Mouse (Mus musculus): ENCODE measurements around the gene Nav2. TPM values are rescaled to one million over a fixed set of nuclear protein-coding genes. Genes with fewer than 3 reads are reported as not detected.

Nav2 gene
- polyA plus RNA-seq, 1 experiment: 10.1 TPM

DNA sequence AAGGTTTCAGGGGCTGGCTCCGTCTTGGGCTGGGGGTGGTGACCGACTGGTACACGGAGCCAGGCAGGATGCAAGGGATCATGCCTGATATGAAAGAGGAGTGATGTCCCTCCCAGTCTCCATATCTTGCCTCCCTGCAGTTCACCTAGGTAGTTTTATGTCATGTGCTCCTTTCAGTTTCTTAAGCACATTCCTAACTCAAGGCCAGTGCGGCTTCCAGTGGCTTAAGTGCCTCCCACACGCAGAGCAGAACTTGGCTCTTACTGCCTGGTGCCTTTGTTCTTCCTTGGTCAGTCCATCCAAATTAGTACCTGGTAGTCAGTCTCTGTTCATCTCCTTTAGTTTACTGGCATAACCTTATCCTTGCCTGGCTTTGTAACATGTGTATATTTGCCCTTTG lies 371.9 kb downstream of the Nav2 start:
- H3K27ac ChIP-seq (replicated peaks; ENCODE audit: low read depth, low read length): no peak overlapping the region
- no peaks in the 10 kb centered on the region for H3K4me1 ChIP-seq (ENCODE audit: control insufficient read depth, insufficient read depth, insufficient read length, low read length)
- no peak overlapping the region for H3K4me3 ChIP-seq (ENCODE audit: insufficient read depth, low read depth, low read length)

DNA sequence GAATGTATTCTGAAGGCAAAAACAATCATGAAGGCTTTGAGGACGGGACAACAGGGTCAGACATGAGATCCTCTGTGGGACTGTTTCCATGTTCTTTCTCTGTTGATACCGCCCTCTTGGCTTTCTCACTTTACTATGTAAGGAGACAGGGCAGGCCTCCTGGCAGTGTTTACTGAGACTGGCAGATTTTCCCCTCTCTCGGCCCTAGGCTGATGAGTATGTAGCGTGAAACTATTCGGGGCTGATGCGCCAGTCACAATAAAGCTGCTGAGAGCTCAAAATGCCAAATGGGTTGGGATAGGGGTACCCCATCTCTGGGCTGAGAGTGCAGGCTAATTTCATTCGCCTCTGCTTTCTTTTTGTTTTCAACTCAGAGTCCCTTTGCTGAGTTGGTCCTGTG lies 373.9 kb downstream of the Nav2 start:
- Histone ChIP-seq H3K27ac (replicated peaks; ENCODE audit: low read depth, low read length) (no peak overlapping the region), H3K4me3 (ENCODE audit: insufficient read depth, low read depth, low read length) (no peak overlapping the region)

DNA sequence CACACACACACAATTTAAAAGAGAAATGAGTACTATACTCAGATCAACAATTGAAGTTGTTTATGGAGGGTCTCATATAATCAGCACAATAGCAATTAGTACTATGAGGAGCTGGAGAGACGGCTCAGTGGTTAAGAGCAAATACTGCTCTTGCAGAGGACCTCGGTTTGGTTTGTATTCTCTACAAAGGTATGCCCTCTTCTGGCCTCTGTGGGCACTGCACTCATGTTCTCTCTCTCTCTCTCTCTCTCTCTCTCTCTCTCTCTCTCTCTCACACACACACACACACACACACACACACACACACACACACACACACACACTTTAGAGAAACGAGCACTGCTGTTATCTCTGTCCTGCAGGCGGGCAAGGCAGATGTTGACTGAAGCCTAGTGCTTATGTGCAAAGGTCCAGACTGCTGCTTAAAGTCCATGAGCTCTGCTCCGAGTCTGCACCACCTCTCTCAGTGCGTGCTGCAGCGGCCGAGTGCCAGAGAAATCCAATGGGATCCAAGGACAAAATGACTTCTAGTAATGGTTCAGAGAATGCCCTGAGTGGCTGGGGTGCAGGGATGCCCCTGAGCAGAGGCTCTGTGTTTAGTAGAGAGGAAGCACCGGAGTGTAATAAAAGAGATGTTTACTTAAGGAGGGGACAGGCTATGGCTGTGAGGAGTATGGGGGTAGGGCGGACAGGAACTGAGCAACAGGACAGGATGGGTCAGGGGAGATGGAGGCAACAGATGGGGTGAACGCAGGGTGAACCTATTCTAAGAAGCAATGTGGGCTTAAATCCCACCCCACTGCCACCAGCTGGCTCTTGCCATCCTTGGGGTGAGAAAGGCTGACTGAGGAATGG lies 375.2 kb downstream of the Nav2 start:
- Histone ChIP-seq H3K4me1 (ENCODE audit: control insufficient read depth, insufficient read depth, insufficient read length, low read length) (no peaks in the 10 kb centered on the region), H3K27ac (replicated peaks; ENCODE audit: low read depth, low read length) (no peak overlapping the region), H3K4me3 (ENCODE audit: insufficient read depth, low read depth, low read length) (no peak overlapping the region)

More for the DNA sequence above, 373.9 kb downstream of the Nav2 start:
- no peaks in the 10 kb centered on the region for H3K4me1 ChIP-seq (ENCODE audit: control insufficient read depth, insufficient read depth, insufficient read length, low read length)

DNA sequence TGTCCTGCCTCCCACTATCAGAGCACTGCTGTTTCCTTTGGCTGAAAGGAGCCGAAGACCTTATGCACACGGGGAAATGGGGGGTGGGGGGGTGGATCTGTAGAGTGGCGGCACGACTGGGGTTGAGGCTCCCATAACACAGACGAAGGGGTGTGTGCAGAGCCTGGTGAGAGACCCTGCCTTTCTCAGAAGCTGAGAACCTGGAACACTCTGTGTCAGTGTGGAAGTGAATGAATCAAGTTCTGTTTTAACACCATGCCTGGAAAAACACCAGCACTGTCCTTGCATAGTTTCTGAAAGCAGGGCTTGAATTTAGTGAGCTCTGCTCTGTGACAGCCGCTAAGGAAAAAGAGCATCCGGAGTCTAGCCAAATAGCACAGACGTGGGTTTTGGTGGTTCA lies 379.7 kb downstream of the Nav2 start:
- H3K4me3 ChIP-seq (ENCODE audit: insufficient read depth, low read depth, low read length): no peak overlapping the region
- no peaks in the 10 kb centered on the region for H3K4me1 ChIP-seq (ENCODE audit: control insufficient read depth, insufficient read depth, insufficient read length, low read length)
- H3K27ac ChIP-seq (replicated peaks; ENCODE audit: low read depth, low read length): no peak overlapping the region

DNA sequence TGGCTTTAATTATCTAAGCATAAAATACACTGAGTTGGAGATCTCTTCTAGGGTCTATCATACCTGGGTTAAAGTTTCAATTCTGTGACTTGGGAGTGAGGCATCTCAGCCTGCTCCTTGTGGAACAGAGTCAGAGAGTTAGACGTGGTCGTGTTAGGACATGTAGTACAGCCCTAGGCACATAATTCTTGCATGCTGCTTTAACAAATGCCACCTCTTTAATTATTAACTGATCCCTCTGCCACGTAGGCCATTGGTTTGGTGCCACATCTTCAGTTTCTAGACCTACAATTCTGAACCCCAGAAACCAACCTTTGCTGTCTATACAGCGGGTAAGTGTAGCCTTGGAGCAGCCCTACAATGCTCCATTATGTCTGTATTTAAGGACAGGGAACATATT lies 381.8 kb downstream of the Nav2 start:
- Histone ChIP-seq H3K27ac (replicated peaks; ENCODE audit: low read depth, low read length) (no peak overlapping the region), H3K4me1 (ENCODE audit: control insufficient read depth, insufficient read depth, insufficient read length, low read length) (no peaks in the 10 kb centered on the region), H3K4me3 (ENCODE audit: insufficient read depth, low read depth, low read length) (no peak overlapping the region)

DNA sequence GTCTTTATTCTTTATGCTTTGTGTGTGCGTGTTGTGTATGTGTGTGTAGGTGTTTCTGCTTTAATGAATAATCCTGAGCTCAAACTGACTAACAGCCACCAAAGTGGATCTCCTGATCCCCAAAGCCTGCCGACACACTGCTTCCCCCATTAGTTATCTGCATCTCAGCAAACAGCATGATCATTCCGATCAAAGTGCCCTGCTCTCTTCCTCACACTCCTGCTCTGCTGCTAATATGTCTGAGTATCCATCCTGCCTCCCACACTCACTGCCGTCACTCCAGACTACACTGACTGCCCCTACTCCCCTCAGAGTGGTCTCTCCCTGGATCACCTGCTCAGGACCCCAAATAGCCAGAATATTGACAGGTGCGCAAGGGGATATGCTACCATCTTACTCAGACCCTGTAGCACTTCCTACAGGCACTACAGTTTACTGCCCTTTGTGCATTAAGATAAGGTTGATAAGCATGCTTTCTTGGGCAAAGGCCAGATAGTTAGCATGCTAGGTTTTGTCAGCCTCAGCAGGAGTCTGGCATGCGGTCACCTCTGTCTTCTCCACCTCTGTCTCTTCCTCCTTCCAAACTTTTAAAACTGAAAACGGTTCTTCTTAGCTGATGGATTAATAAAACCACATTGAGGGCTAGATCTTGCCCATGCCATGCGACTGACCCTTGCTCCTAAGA lies 382.8 kb downstream of the Nav2 start:
- Histone ChIP-seq H3K27ac (replicated peaks; ENCODE audit: low read depth, low read length) (no peak overlapping the region), H3K4me1 (ENCODE audit: control insufficient read depth, insufficient read depth, insufficient read length, low read length) (no peaks in the 10 kb centered on the region), H3K4me3 (ENCODE audit: insufficient read depth, low read depth, low read length) (no peak overlapping the region)

DNA sequence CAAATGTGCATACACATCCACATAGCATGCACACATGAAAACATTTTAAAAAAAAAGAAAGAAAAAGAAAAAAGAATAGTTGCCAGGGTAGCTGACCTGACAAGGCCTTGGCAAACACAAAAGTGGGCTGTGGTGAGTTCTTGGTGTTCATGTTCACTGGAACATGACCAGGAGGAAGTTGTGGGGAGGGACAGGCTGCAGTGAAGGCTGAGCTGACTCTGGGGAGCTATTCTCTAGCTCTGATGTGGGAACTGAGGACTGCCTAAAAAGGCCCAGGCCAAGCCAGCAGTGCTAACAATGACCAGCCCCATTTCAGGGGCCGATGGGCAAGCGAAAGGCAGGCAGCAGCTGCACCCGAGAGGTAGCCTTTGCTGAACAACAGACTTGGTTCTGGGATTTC lies 388.6 kb downstream of the Nav2 start:
- Histone ChIP-seq H3K4me3 (ENCODE audit: insufficient read depth, low read depth, low read length) (no peak overlapping the region), H3K4me1 (ENCODE audit: control insufficient read depth, insufficient read depth, insufficient read length, low read length) (peaks cover 24% of the 10 kb centered on the region), H3K27ac (replicated peaks; ENCODE audit: low read depth, low read length) (0 out of 2 replicates have a peak overlapping the region, but pooled peaks have one; percentile 6)

DNA sequence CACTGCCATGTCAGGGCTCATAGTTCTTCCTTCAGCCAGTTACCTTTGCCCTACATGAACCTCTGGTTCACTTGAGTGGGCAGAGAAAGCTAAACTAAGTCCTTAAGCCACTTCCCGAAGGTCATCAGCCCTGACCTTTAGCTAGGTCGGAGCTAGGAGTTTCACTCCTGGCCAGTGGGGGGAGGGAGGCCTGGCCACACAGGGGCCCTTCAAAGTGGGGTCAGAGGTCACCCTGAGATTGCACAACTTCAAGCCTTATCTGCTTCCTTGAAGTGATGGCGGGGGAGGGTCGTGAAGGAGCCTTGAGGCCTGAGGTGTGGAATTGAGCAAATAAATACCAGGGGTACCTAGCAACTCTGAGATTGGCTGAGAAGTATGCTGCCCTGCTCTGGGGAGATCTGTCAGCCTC lies 389.9 kb downstream of the Nav2 start:
- H3K4me3 ChIP-seq (ENCODE audit: insufficient read depth, low read depth, low read length): no peak overlapping the region
- H3K27ac ChIP-seq (replicated peaks; ENCODE audit: low read depth, low read length): peak overlapping the region; percentile 44
- H3K4me1 ChIP-seq (ENCODE audit: control insufficient read depth, insufficient read depth, insufficient read length, low read length): peaks cover 24% of the 10 kb centered on the region

DNA sequence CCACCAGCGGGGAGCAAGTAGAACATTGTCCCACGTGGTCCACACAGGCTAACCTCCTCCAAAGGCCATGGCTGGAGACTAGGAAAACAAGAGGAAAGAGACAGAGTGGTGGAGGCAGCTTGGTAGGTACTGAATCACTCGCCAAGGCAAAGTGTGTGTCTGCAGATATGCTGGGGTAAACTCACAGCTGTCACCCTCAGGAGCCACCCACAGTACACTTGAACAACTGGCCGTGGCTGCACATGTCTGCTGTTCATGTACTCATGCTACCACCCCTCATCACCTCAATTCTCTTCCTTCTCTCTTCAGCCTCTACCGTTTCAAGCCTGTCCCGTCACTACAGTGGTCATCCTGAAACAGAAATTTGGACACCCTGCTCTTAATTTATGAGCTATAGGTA lies 393.0 kb downstream of the Nav2 start:
- Histone ChIP-seq H3K4me1 (ENCODE audit: control insufficient read depth, insufficient read depth, insufficient read length, low read length) (peaks cover 24% of the 10 kb centered on the region), H3K27ac (replicated peaks; ENCODE audit: low read depth, low read length) (no peak overlapping the region), H3K4me3 (ENCODE audit: insufficient read depth, low read depth, low read length) (no peak overlapping the region)

DNA sequence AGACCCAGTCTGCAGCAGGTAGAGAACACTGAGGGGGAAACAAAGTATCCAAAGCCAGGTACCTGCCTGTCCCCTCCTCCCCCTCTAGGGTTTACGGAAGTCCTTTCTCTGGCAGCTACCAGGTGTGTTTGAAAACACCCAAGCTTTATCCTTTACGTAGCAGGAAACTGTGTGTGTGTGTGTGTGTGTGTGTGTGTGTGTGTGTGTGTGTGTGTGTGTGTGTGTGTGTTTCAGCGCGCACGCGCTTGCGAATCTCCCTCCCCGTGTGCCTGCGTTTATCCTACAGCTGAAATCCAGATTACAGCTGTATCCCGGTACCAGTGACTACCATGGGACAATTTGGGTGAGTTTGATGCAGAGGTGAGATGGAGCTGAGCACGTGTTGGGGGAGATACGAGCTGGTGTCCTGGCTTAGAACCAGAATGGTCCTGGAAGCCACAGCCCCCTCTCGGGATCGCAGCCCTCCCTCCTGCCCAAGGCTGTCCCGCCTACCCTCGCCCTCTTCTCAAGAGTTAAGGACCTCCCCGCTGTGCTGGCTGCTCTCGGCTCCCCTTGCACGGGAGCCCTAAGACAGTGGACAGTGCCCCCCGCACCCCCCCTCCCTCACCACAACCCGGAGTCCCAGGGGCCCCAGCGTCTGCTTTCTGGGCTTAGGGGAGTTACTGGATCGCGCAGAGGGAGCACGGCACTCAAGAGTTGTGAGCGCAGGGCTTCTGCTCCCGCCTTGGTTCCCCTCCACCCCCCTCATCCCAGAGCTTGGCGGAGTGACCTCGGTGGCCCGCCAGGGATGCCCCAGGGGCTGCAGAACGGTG lies 395.3 kb downstream of the Nav2 start:
- H3K27ac ChIP-seq (replicated peaks; ENCODE audit: low read depth, low read length): no peak overlapping the region
- H3K4me3 ChIP-seq (ENCODE audit: insufficient read depth, low read depth, low read length): no peak overlapping the region
- H3K4me1 ChIP-seq (ENCODE audit: control insufficient read depth, insufficient read depth, insufficient read length, low read length): peaks cover 10% of the 10 kb centered on the region; the same call in 1 of the 2 replicates

DNA sequence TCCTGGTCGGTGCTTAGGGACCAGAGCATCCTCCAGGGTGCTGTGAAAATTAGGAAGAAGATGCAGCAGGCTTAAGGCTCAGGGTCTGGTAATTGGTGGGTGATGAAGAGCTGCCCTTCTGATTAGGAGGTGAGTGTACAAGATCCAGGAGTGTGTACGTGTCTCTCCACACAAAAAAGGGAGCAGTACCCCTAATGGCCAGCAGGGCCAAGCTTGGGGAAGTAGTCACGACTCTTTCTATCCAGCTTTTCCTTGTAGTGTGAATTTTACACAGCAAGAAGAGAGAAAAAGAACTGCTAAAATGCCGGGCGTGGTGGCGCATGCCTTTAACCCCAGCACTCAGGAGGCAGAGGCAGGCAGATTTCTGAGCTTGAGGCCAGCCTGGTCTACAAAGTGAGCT lies 399.2 kb downstream of the Nav2 start:
- no peak overlapping the region for H3K27ac ChIP-seq (replicated peaks; ENCODE audit: low read depth, low read length)
- no peaks in the 10 kb centered on the region for H3K4me1 ChIP-seq (ENCODE audit: control insufficient read depth, insufficient read depth, insufficient read length, low read length)
- H3K4me3 ChIP-seq (ENCODE audit: insufficient read depth, low read depth, low read length): no peak overlapping the region

DNA sequence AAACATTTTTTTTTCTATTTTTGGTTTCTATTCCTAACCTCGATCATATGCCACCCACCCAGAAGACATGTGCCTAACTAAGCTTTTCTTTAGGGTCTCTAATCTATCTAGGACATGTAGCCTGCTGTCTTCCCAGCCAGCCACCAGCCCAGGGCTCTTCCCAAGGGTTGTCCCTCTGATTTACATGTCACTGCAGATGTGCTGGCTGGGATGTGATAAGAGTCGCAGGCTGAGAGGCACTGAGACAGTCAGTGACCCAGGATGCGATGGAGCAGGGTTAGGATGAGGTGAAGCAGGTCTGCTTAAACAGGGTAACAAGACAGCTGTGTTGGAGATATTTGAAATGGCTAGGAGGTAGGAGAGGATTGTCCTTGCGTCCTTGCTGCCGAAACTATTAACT lies 401.2 kb downstream of the Nav2 start:
- no peak overlapping the region for H3K27ac ChIP-seq (replicated peaks; ENCODE audit: low read depth, low read length)
- H3K4me3 ChIP-seq (ENCODE audit: insufficient read depth, low read depth, low read length): no peak overlapping the region
- peaks cover 5% of the 10 kb centered on the region; the same call in 1 of the 2 replicates for H3K4me1 ChIP-seq (ENCODE audit: control insufficient read depth, insufficient read depth, insufficient read length, low read length)

DNA sequence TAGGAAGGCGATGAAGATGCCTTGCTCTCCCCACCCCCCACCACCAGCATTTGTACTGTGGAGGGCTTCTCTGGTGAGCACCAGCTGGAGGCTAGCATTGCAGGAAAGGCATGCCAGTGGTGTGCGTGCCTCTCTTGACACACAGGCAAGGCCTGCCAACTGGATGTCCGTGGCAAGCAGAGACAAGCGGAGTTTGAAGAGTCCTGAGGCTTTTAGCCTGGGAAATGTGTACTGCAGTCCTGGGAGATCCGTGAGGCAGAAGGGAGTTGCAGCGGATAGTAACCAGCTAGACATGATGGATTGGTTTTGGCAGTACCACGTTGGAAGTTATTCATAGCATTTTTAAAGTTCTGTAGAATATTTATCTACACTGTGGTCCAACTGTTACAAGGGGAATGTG lies 405.4 kb downstream of the Nav2 start:
- H3K4me1 ChIP-seq (ENCODE audit: control insufficient read depth, insufficient read depth, insufficient read length, low read length): peaks cover 5% of the 10 kb centered on the region; the same call in 1 of the 2 replicates
- no peak overlapping the region for H3K4me3 ChIP-seq (ENCODE audit: insufficient read depth, low read depth, low read length)
- H3K27ac ChIP-seq (replicated peaks; ENCODE audit: low read depth, low read length): no peak overlapping the region

DNA sequence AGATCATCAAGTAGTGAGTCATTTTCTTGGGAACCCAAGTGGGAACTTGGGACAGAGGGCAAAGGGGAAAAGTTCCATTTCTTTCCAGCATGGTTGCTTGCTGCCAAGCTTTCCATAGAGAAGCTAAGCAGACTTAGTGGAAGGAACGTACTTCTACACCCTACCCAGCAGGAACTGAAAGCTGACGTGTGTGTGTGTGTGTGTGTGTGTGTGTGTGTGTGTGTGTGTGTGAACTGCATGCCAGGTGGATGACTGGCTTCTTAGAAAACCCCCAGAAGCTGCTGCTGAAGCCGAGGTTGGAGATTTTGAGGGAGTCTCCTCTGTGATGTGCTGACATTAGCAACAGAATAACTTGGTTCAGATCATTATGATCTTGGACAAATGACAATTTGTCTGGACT lies 406.5 kb downstream of the Nav2 start:
- 0 out of 2 replicates have a peak overlapping the region, but pooled peaks have one; percentile 51 for H3K27ac ChIP-seq (replicated peaks; ENCODE audit: low read depth, low read length)
- H3K4me3 ChIP-seq (ENCODE audit: insufficient read depth, low read depth, low read length): no peak overlapping the region

DNA sequence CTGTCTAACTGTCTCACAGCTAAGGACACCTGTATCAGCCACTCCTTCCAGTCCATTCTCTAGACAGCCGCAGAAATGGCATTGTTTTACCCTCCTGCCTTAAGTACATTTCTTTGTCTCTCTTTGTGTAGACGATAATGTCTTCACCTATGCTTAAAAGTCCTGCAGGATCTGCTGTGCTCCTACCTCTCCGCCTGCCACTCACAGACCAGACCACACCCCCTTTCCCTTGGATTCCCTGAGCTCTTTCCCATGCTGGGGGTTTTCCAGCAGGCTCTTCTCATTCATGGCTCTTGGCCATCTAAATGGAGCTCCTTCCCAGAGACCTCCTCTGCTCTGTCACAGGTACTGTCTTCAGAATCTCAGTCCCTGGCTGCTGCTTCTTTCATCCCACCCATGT lies 408.1 kb downstream of the Nav2 start:
- H3K27ac ChIP-seq (replicated peaks; ENCODE audit: low read depth, low read length): no peak overlapping the region

More for the DNA sequence above, 406.5 kb downstream of the Nav2 start:
- peaks cover 5% of the 10 kb centered on the region; the same call in 1 of the 2 replicates for H3K4me1 ChIP-seq (ENCODE audit: control insufficient read depth, insufficient read depth, insufficient read length, low read length)

More for the DNA sequence above, 408.1 kb downstream of the Nav2 start:
- no peak overlapping the region for H3K4me3 ChIP-seq (ENCODE audit: insufficient read depth, low read depth, low read length)
- peaks cover 5% of the 10 kb centered on the region; the same call in 1 of the 2 replicates for H3K4me1 ChIP-seq (ENCODE audit: control insufficient read depth, insufficient read depth, insufficient read length, low read length)
